Mouse (Mus musculus) left cerebral cortex, postnatal 14 days (tissue): ENCODE results near the gene Fgf15. TPM values are rescaled to one million over a fixed set of nuclear protein-coding genes. Genes with fewer than 3 reads are reported as not detected.

Experiments used
- DNase-seq, 2 experiments: peaks; one replicate each; pipeline ENCODE4 v3.0.0; 2021 to 2022; ENCODE audit warnings: low spot score in 2 of 2, mixed read lengths in 1 of 2
- intact Hi-C: fragments of 180-260 bp; cut with DNase I; formaldehyde crosslinking; loops from one replicate; pipeline ENCODE4 v1.15.1; 2025
- total RNA-seq, 2 experiments: library from RNA; stranded (reverse); gene quantifications; 2 replicates each; pipeline ENCODE4 v1.2.3; 2021

Gene Fgf15
- total RNA-seq, 2 experiments from 2014 or later: not detected

GRCm38 (mm10) chr7:144942071-144942743, 45.9 kb downstream of the Fgf15 start:
- intact Hi-C loops: no loop called here
- no peak for DNase-seq

GRCm38 (mm10) chr7:144942744-144943135, 46.4 kb downstream of the Fgf15 start:
- no peak for DNase-seq
- intact Hi-C loops: no loop called here

DNA sequence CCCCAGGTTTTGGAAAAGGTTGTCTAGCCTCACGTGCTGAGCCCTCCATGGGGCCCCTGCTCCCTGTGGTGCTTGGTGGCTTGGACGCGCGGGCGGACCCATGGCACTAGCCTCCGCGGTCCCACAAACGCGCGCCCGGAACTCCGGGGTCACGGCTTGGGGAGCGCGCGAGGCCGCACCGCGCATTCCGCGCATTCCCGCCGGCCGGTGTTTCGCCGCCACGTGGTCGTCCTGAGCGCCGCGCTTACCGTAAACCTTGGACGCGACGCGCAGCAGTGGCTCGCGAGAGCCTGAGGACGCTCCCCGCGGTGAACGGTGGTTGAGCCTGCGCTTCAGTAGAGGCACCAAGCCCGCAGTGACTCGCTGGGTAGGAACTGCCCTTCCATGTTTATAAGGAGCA, 46.9 kb downstream of the Fgf15 start:
- intact Hi-C loops: no loop called here

More for the DNA sequence above, 46.9 kb downstream of the Fgf15 start:
- DNase-seq: peak; percentile 64 to 74

Other genes starting within 250 kb of the Fgf15 start
- 1 to 10 TPM; 3.1 to 3.5 TPM for gene Ano1, start 144.6 kb upstream of the Fgf15 start, total RNA-seq
- gene Fgf3, start 58.4 kb upstream of the Fgf15 start, total RNA-seq: under 1 TPM in 1 of 2 experiments, not detected in 1; 0.24 TPM
- gene Fgf4, start 49.2 kb upstream of the Fgf15 start, total RNA-seq: not detected
- 10 to 100 TPM; 20.2 to 25.2 TPM for gene LTO1, start 18.6 kb downstream of the Fgf15 start, total RNA-seq
- 10 to 100 TPM; 26.3 to 39.2 TPM for gene Ccnd1, start 43.4 kb downstream of the Fgf15 start, total RNA-seq